Comparison of ENCODE assay signal across 7 mouse cellular contexts in genomic region chr14:27166751-27167150, GRCm38 (mm10). TPM values are rescaled to one million over a fixed set of nuclear protein-coding genes. Genes with fewer than 3 reads are reported as not detected.
DNase-seq lines count a peak whose midpoint lies in the region; ATAC-seq and TF ChIP-seq lines count a peak whose summit lies in the region.

No protein-coding gene starts in this region.

- H3K27ac ChIP-seq in kidney, embryonic 15.5 days, result no peak overlapping the region
- peak overlapping the region; percentile 36; the same call in 1 of the 2 replicates for H3K27ac ChIP-seq in forebrain, postnatal 0 days (ENCODE audit: low read depth, low read length)

- H3K9ac ChIP-seq in kidney, embryonic 15.5 days, result no peak overlapping the region
- H3K9ac ChIP-seq in forebrain, postnatal 0 days, result no peak overlapping the region

- no peak overlapping the region for H3K4me3 ChIP-seq in kidney, embryonic 15.5 days (replicated peaks)
- no peak overlapping the region for H3K4me3 ChIP-seq in forebrain, postnatal 0 days (ENCODE audit: low read depth, low read length)

- WGBS in kidney, embryonic 15.5 days, result 69% methylated on average over 8 of the region's 8 CpGs
- 28% methylated on average over 8 of the region's 8 CpGs for WGBS in forebrain, postnatal 0 days

- no peak for DNase-seq in kidney, adult 11 months
- peak; percentile 80 for DNase-seq in forebrain, postnatal 0 days
- DNase-seq in kidney, postnatal 4 days, result peak; percentile 41 to 61
- peak; percentile 22 to 26 for DNase-seq in right cerebral cortex, adult 2 months (ENCODE audit: low spot score in 2 of 2)
- DNase-seq in thymus, postnatal 36 days, result no peak
- DNase-seq in urinary bladder, postnatal 10 days (ENCODE audit: low spot score), result no peak

- no peaks in the 10 kb centered on the region for H3K27me3 ChIP-seq in kidney, embryonic 15.5 days
- H3K27me3 ChIP-seq in forebrain, postnatal 0 days (ENCODE audit: insufficient read depth, low read length), result no peaks in the 10 kb centered on the region

- no peaks in the 10 kb centered on the region for H3K9me3 ChIP-seq in kidney, embryonic 15.5 days (replicated peaks)
- no peaks in the 10 kb centered on the region for H3K9me3 ChIP-seq in forebrain, postnatal 0 days (ENCODE audit: low read length)

- TF ChIP-seq CTCF in forebrain, postnatal 0 days (IDR thresholded peaks at IDR 0.05; ENCODE audit: low read depth), result no peak

- H3K4me2 ChIP-seq in kidney, embryonic 15.5 days, result no peak overlapping the region
- no peak overlapping the region for H3K4me2 ChIP-seq in forebrain, postnatal 0 days (ENCODE audit: low read depth)

- no peaks in the 10 kb centered on the region for H3K36me3 ChIP-seq in kidney, embryonic 15.5 days
- H3K36me3 ChIP-seq in forebrain, postnatal 0 days (ENCODE audit: insufficient read depth), result no peaks in the 10 kb centered on the region

- H3K4me1 ChIP-seq in kidney, embryonic 15.5 days, result no peaks in the 10 kb centered on the region
- no peaks in the 10 kb centered on the region for H3K4me1 ChIP-seq in forebrain, postnatal 0 days (ENCODE audit: insufficient read depth)

- ATAC-seq in kidney, embryonic 15.5 days (replicated peaks; ENCODE audit: low FRiP score), result peak; percentile 54; the same call in 1 of the 2 replicates
- ATAC-seq in forebrain, postnatal 0 days, result peak; percentile 93

RNA-seq across cellular contexts. Expression of gene Arhgef3, which starts 52.1 kb away (rescaled TPM):
- 15.3 and 17.2 TPM in 2 replicates for polyA plus RNA-seq in kidney, embryonic 15.5 days (2015; fragmentation: Nextera tagmentation; extraction: Ambion mirVana)
- 17.3 and 17.7 TPM in 2 replicates for total RNA-seq in forebrain, postnatal 0 days (2014; rRNA removed)
- polyA plus RNA-seq in forebrain, postnatal 0 days (2015; fragmentation: Nextera tagmentation; extraction: Ambion mirVana), result 9.1 and 12.3 TPM in 2 replicates

Comparison
In these comparisons a context has a peak if more than half of its experiments do, and no peak if none do; other contexts are left out.
1. DNase-seq: peak in forebrain, postnatal 0 days (single experiment), kidney, postnatal 4 days (2 of 2) and right cerebral cortex, adult 2 months (2 of 2); none in kidney, adult 11 months (single experiment), thymus, postnatal 36 days (0 of 2) and urinary bladder, postnatal 10 days (single experiment).